Mouse (Mus musculus) testis, adult 2 months (tissue): ENCODE data around the gene Ttll9. TPM values are rescaled to one million over a fixed set of nuclear protein-coding genes. Genes with fewer than 3 reads are reported as not detected.

Experiments
- H3K27ac ChIP-seq: fragments of 200-500 bp; 2 replicates; pipeline ENCODE4 v1.5.1; 2012; ENCODE audit warnings: low read depth, low read length; ENCODE audit not compliant: control insufficient read depth, insufficient read depth
- H3K27me3 ChIP-seq: fragments of 200-500 bp; 2 replicates; pipeline ENCODE4 v1.6.1; 2012; ENCODE audit warnings: mild to moderate bottlenecking, low read length, moderate library complexity; ENCODE audit not compliant: control insufficient read depth, insufficient read depth
- H3K36me3 ChIP-seq: fragments of 200-500 bp; 2 replicates; pipeline ENCODE4 v1.6.1; 2012; ENCODE audit warnings: mild to moderate bottlenecking, low read length; ENCODE audit not compliant: control insufficient read depth, insufficient read depth
- H3K4me1 ChIP-seq: fragments of 200-500 bp; 2 replicates; pipeline ENCODE4 v1.6.1; 2012; ENCODE audit warnings: low read length; ENCODE audit not compliant: control insufficient read depth, insufficient read depth
- H3K4me3 ChIP-seq: fragments of 200-500 bp; 2 replicates; pipeline ENCODE4 v1.5.1; 2012; ENCODE audit warnings: low read depth, mild to moderate bottlenecking, low read length, moderate library complexity, mixed read lengths; ENCODE audit not compliant: control insufficient read depth
- CTCF ChIP-seq: fragments of 200-500 bp; IDR thresholded peaks from 2 replicates; pipeline ENCODE4 v1.5.1; 2012; ENCODE audit warnings: low read depth, mild to moderate bottlenecking, inconsistent platforms, low read length, moderate library complexity; ENCODE audit not compliant: control insufficient read depth, insufficient read depth, insufficient replicate concordance
- POLR2A ChIP-seq: fragments of 200-500 bp; IDR thresholded peaks from 2 replicates; pipeline ENCODE4 v1.6.1; 2012; ENCODE audit warnings: low read depth, mild to moderate bottlenecking, inconsistent platforms, low read length, moderate library complexity; ENCODE audit not compliant: control insufficient read depth
- polyA plus RNA-seq: library from polyadenylated mRNA; depleted of rRNA; stranded (reverse); fragments of >200 nt; gene quantifications from 2 replicates; pipeline ENCODE4 v1.2.3, GENCODE M21; 2012

The Ttll9 gene
- polyA plus RNA-seq, 1 experiment, result 203 TPM

GRCm38 (mm10) chr2:153031126-153032082 is 69.1 kb downstream of the Ttll9 start, which contains the start of gene Xkr7:
Gene Xkr7, plus strand, starts transcription at chr2:153031852.
- TF ChIP-seq POLR2A (no peak), CTCF (no peak)
- Histone ChIP-seq H3K4me3 (peak within 1 kb of the TSS; percentile 71), H3K36me3 (no peaks in the 10 kb centered on the region), H3K27ac (no peak within 1 kb of the TSS), H3K4me1 (peaks cover 13% of the 10 kb centered on the region), H3K27me3 (no peaks in the 10 kb centered on the region)

- Histone ChIP-seq H3K36me3 (no peaks in the 10 kb centered on the region), H3K27ac (no peak overlapping the region), H3K27me3 (no peaks in the 10 kb centered on the region)
Observed at GRCm38 (mm10) chr2:153032083-153032842, 70.0 kb downstream of the Ttll9 start.

GRCm38 (mm10) chr2:153032973-153033372 is 70.7 kb downstream of the Ttll9 start:
- H3K4me3 ChIP-seq, result no peak overlapping the region
- no peak overlapping the region for H3K27ac ChIP-seq
- TF ChIP-seq POLR2A, result no peak
- no peak for TF ChIP-seq CTCF
- H3K27me3 ChIP-seq, result no peaks in the 10 kb centered on the region
- H3K36me3 ChIP-seq, result no peaks in the 10 kb centered on the region
- peaks cover 13% of the 10 kb centered on the region for H3K4me1 ChIP-seq

More at GRCm38 (mm10) chr2:153032083-153032842, 70.0 kb downstream of the Ttll9 start:
- Histone ChIP-seq H3K4me1 (peaks cover 13% of the 10 kb centered on the region), H3K4me3 (peak overlapping the region; percentile 71)
- TF ChIP-seq POLR2A (no peak), CTCF (no peak)

GRCm38 (mm10) chr2:153033545-153034230 is 71.4 kb downstream of the Ttll9 start:
- Histone ChIP-seq H3K27ac (no peak overlapping the region), H3K36me3 (no peaks in the 10 kb centered on the region), H3K4me3 (no peak overlapping the region), H3K27me3 (no peaks in the 10 kb centered on the region), H3K4me1 (peaks cover 13% of the 10 kb centered on the region)
- TF ChIP-seq CTCF (no peak), POLR2A (no peak)

GRCm38 (mm10) chr2:153036690-153037089 is 74.4 kb downstream of the Ttll9 start:
- Histone ChIP-seq H3K4me1 (peaks cover 7% of the 10 kb centered on the region), H3K4me3 (no peak overlapping the region), H3K27me3 (no peaks in the 10 kb centered on the region), H3K27ac (no peak overlapping the region), H3K36me3 (no peaks in the 10 kb centered on the region)
- TF ChIP-seq POLR2A, result no peak
- no peak for TF ChIP-seq CTCF

GRCm38 (mm10) chr2:153043886-153044285 is 81.6 kb downstream of the Ttll9 start:
- H3K4me1 ChIP-seq, result no peaks in the 10 kb centered on the region; the same call in 1 of the 2 replicates
- TF ChIP-seq CTCF (no peak), POLR2A (no peak)
- no peaks in the 10 kb centered on the region for H3K36me3 ChIP-seq
- no peak overlapping the region for H3K27ac ChIP-seq
- H3K4me3 ChIP-seq, result no peak overlapping the region
- no peaks in the 10 kb centered on the region for H3K27me3 ChIP-seq
